Mouse (Mus musculus) stomach, embryonic 14.5 days (tissue): ENCODE results near the gene Tmc7. TPM values are rescaled to one million over a fixed set of nuclear protein-coding genes. Genes with fewer than 3 reads are reported as not detected.

Experiments used
- ATAC-seq: fragments of 200-750 bp; cut with Nextera tagmentation; 2 replicates; pipeline ENCODE4 v1.8.0; 2017; ENCODE audit warnings: low read depth, moderate TSS enrichment; ENCODE audit not compliant: insufficient number of reproducible peaks, insufficient read depth, low FRiP score
- H3K27ac ChIP-seq: fragments of 300-500 bp; sonication (generic); 2 replicates; pipeline ENCODE4 v1.5.1; 2014; ENCODE audit warnings: mild to moderate bottlenecking, low read length, moderate library complexity, mixed read lengths
- H3K27me3 ChIP-seq: fragments of 300-500 bp; sonication (generic); 2 replicates; pipeline ENCODE4 v1.6.1; 2014; ENCODE audit warnings: low read length, control low read depth, mixed read lengths; ENCODE audit not compliant: control insufficient read depth, insufficient read depth
- H3K36me3 ChIP-seq: fragments of 300-500 bp; sonication (generic); 2 replicates; pipeline ENCODE4 v1.6.1; 2014; ENCODE audit warnings: mild to moderate bottlenecking, control low read depth, low read length, moderate library complexity, mixed read lengths; ENCODE audit not compliant: control insufficient read depth, insufficient read depth
- H3K4me1 ChIP-seq: fragments of 300-500 bp; sonication (generic); 2 replicates; pipeline ENCODE4 v1.6.1; 2014; ENCODE audit warnings: low read length, control low read depth, mixed read lengths; ENCODE audit not compliant: control insufficient read depth, insufficient read depth
- H3K4me2 ChIP-seq: fragments of 300-500 bp; sonication (generic); replicated peaks from 2 replicates; pipeline ENCODE4 v1.6.1; 2014; ENCODE audit warnings: low read depth, low read length, control low read depth
- H3K4me3 ChIP-seq: fragments of 300-500 bp; sonication (generic); 2 replicates; pipeline ENCODE4 v1.5.1; 2014; ENCODE audit warnings: low read depth, low read length, control low read depth
- H3K9ac ChIP-seq: fragments of 300-500 bp; sonication (generic); replicated peaks from 2 replicates; pipeline ENCODE4 v1.6.1; 2014; ENCODE audit warnings: low read depth, mild to moderate bottlenecking, control low read depth, low read length, moderate library complexity, mixed read lengths
- H3K9me3 ChIP-seq: fragments of 300-500 bp; sonication (generic); 2 replicates; pipeline ENCODE4 v1.6.1; 2016; ENCODE audit warnings: low read depth, low read length, control low read depth; ENCODE audit not compliant: control insufficient read depth
- WGBS: fragments of 180-500 bp; shearing (Covaris S2); extraction: QIAGEN DNeasy Blood & Tissue Kit; methylation state at CpG from one replicate; pipeline ENCODE4 v1.1.7; 2014; 5-methylcytosine and 5-hydroxymethylcytosine counted together
- polyA plus RNA-seq: library from polyadenylated mRNA; unstranded; fragments of >200 nt; fragmentation: Nextera tagmentation; extraction: Ambion mirVana; gene quantifications from 2 replicates; pipeline ENCODE4 v1.2.1, GENCODE M21; 2014

The Tmc7 gene
- polyA plus RNA-seq, 1 experiment from 2014 or later, result 13.3 TPM

DNA sequence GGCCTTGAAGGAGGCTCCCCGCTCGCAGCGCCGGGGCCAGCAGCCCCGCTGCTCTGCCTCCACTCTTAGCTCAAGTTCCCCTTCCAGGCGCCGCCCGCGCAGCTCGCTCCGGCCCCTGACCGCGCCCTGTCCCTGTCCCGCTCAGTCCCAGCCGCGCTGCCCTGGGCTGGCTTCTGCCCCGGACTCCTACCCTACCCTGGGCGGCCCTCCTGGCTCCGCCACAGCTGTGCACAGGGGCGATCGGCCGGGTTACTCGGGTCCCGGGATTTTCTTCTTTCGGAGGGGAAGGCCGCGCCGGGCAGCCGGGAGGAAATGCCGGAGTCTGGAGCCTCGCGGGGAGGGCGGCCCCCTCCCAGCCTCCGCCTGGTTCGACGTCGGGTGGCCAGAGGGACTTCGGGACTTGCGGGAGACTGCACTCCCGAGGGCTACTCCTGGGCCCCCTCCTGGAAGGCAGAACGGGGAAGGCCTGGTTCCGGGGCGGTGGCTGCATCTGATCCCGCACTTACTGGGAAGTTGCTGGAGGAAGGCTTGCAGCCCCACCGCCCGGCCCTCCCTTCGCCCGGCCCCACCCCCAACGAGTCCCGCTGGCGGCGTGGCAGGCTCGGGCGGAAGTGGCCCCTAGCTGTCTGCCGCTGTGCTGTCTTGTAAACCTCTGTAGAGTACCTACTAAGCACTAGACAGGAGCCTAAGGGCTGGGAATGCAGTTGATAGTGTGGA lies 92.9 kb downstream of the Tmc7 start, which contains the start of gene Itpripl2:
Itpripl2 (minus strand) TSS at position 545 of the 717 bp plus-strand sequence.
- Histone ChIP-seq H3K4me1 (peaks cover 33% of the 10 kb centered on the region), H3K4me2 (peak within 1 kb of the TSS; percentile 65), H3K4me3 (peak within 1 kb of the TSS; percentile 76), H3K27me3 (no peaks in the 10 kb centered on the region), H3K27ac (peak within 1 kb of the TSS; percentile 90), H3K9ac (peak within 1 kb of the TSS; percentile 89), H3K36me3 (peaks cover 4% of the 10 kb centered on the region; the same call in 1 of the 2 replicates), H3K9me3 (no peaks in the 10 kb centered on the region)
- under 1% methylated on average over 46 of the region's 55 CpGs for WGBS
- peak; percentile 83 for ATAC-seq

- H3K4me2 ChIP-seq, result peak overlapping the region; percentile 65
- peak; percentile 33 for ATAC-seq
- peaks cover 4% of the 10 kb centered on the region; the same call in 1 of the 2 replicates for H3K36me3 ChIP-seq
- no peaks in the 10 kb centered on the region for H3K9me3 ChIP-seq
- WGBS, result 5% methylated on average over 56 of the region's 67 CpGs
- peak overlapping the region; percentile 76 for H3K4me3 ChIP-seq
- peak overlapping the region; percentile 89 for H3K9ac ChIP-seq
- H3K27ac ChIP-seq, result peak overlapping the region; percentile 90
- H3K4me1 ChIP-seq, result peaks cover 33% of the 10 kb centered on the region
- no peaks in the 10 kb centered on the region for H3K27me3 ChIP-seq
Measured at GRCm38 (mm10) chr7:118490666-118491430, 93.7 kb downstream of the Tmc7 start.

DNA sequence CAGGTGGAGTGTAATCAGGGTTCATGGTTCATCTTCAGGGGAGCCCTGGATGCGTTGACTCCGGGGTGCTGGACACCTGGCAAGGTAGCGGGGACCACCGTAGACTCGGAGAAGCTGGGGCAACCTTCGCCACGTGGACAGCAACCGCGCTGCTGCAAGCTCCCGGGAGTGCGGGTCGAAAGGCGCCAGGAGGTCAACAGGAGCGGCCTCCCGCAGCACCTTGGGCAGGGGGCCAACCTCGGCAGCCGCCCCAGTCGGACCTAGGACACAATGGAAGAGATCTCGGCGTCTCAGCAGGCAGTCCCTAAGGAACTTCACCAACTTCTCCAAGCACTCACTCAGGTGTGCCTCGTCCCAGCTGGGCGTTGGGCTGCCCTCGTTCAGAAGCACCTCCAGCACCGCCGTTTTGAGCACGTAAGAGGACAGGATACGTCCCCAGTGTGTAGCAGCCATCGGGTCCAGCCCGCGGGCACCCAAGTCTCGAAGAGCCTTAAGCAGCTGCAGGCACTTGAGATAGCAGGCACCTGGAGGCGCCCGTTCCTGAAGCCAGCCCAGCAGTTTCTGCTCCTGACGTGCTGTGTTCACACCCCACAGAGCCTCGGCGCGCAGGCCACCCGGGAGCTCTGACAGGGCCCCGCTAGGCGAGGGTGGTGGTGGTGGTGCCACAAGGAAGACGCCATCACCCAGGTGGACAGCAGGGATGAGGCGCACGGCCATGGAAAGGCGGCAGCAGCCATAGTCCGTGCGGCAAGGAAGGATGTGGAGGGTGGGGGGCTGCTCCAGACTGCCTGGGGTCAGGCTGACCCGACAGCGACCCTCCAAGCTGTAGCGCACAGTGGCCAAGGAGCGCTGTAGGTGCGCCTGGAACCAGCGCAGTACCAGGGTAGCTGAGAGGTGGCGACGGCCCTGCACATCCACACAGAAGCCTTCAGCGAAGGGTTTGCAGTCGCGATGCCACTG lies 94.5 kb downstream of the Tmc7 start:
- no peak overlapping the region for H3K27ac ChIP-seq
- no peak overlapping the region; the same call in 1 of the 2 replicates for H3K9ac ChIP-seq
- 36% methylated on average over 57 of the region's 57 CpGs for WGBS
- peaks cover 33% of the 10 kb centered on the region for H3K4me1 ChIP-seq
- H3K36me3 ChIP-seq, result peaks cover 4% of the 10 kb centered on the region; the same call in 1 of the 2 replicates
- H3K9me3 ChIP-seq, result no peaks in the 10 kb centered on the region
- no peak for ATAC-seq
- H3K4me3 ChIP-seq, result peak overlapping the region; percentile 76
- H3K27me3 ChIP-seq, result no peaks in the 10 kb centered on the region
- H3K4me2 ChIP-seq, result peak overlapping the region; percentile 65

GRCm38 (mm10) chr7:118488060-118488664 lies 96.4 kb downstream of the Tmc7 start:
- ATAC-seq, result no peak
- H3K27ac ChIP-seq, result no peak overlapping the region

DNA sequence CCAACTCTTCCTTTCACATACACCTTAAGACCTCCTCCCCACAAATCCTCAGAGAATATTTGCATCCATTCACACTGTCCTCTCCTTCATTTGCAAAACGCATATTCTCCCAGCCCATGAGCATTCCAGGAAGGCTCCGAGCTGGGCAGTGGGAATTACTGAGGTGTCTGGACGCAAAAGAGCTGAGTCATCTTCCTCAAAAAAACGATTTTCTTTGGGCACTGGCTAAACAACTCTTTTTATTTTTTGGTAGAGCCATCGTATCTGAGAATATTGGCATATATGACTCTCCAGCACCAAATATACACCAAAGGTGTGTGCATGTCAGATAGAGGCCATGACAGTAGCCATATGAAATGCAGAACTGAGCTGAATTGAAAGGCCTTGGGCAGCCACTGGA lies 97.6 kb downstream of the Tmc7 start:
- WGBS, result 63% methylated on average over 5 of the region's 5 CpGs
- Histone ChIP-seq H3K27ac (no peak overlapping the region), H3K4me2 (no peak overlapping the region), H3K4me3 (no peak overlapping the region), H3K9ac (no peak overlapping the region), H3K36me3 (peaks cover 4% of the 10 kb centered on the region; the same call in 1 of the 2 replicates), H3K27me3 (no peaks in the 10 kb centered on the region), H3K4me1 (peaks cover 33% of the 10 kb centered on the region), H3K9me3 (no peaks in the 10 kb centered on the region)
- ATAC-seq, result no peak

More at GRCm38 (mm10) chr7:118488060-118488664, 96.4 kb downstream of the Tmc7 start:
- Histone ChIP-seq H3K4me1 (peaks cover 33% of the 10 kb centered on the region), H3K36me3 (peaks cover 4% of the 10 kb centered on the region; the same call in 1 of the 2 replicates), H3K4me3 (no peak overlapping the region), H3K9ac (no peak overlapping the region), H3K27me3 (no peaks in the 10 kb centered on the region), H3K4me2 (peak overlapping the region; percentile 25), H3K9me3 (no peaks in the 10 kb centered on the region)
- 31% methylated on average over 8 of the region's 8 CpGs for WGBS

Other genes with a start within 250 kb of the Tmc7 start
- gene Syt17, start 136.5 kb downstream of the Tmc7 start, polyA plus RNA-seq, result 7.8 and 8.5 TPM in 2 replicates
- 3.1 and 3.7 TPM in 2 replicates for gene Itpripl2, start 92.8 kb downstream of the Tmc7 start, polyA plus RNA-seq
- 124 and 126 TPM in 2 replicates for gene Coq7, start 51.4 kb downstream of the Tmc7 start, polyA plus RNA-seq
- 0.51 and 0.77 TPM in 2 replicates for gene Tmc5, start 12.6 kb upstream of the Tmc7 start, polyA plus RNA-seq
- gene Gde1, start 121.0 kb upstream of the Tmc7 start, polyA plus RNA-seq, result 104 and 117 TPM in 2 replicates
- gene Ccp110, start 127.8 kb upstream of the Tmc7 start, polyA plus RNA-seq, result 11.0 and 12.2 TPM in 2 replicates
- 68.1 and 68.3 TPM in 2 replicates for gene Vps35l, start 155.5 kb upstream of the Tmc7 start, polyA plus RNA-seq